Mouse (Mus musculus): ENCODE measurements around the gene Wdhd1. TPM values are rescaled to one million over a fixed set of nuclear protein-coding genes. Genes with fewer than 3 reads are reported as not detected.

Wdhd1 gene
- polyA plus RNA-seq, 1 experiment from 2014 or later: 68.9 TPM

DNA sequence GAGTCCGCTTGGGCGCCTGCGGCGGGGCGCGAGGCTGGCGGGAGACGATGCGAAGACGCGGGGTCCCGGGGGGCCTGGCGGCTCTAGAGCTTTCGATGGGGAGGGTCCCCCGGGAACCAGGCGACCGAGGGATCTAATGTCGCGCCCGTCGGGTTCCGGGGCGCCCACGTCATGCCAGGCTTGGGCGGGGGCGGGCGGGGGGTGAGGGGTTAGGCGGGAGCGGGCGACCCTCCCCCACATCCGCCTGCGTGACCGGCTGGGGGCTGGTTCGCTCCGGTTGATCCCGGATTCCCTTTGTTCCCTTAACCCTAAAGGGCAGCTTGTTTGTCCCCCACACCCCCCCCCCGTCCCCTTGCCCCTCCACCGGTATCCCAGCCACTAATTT is 21.7 kb upstream of the Wdhd1 start:
- peaks cover 29% of the 10 kb centered on the region for H3K4me1 ChIP-seq
- no peaks in the 10 kb centered on the region for H3K27me3 ChIP-seq (ENCODE audit: poor library complexity, severe bottlenecking)
- under 1% methylated on average over 36 of the region's 38 CpGs for WGBS

DNA sequence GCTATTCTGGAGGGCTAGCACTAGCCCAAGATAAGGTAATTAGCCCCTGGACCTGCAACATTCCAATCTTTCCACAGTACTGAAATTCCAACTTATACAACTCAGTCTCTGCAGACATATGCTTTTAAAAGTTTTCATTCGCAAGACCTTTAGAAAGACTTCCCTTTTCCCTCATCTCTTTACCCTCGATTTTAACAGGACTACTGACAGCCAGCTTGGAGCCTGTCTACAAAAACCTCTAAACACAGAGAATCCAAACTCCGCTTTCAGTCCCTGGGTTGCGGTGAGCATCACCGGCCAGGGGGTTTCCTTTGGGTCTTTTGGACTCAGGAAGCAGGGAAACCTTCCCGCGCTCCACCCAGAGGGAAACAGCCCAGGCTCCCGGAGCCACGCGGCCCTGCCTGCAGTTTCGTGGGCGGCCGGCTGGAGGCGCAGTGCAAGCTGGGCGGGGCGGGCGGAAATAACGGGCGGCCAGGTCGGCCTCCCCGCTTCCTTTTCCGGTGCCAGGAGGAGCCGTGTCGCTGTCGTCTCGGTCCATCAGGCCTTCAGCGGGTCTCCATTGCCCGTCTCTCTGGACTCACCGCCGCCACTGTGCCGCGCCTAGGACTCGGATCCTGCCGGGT is 21.2 kb upstream of the Wdhd1 start, which contains the start of gene Mapk1ip1l:
Gene Mapk1ip1l, plus strand, starts transcription at position 482 of the 623 bp plus-strand sequence.
- WGBS: 1% methylated on average over 34 of the region's 34 CpGs
- Histone ChIP-seq H3K36me3 (replicated peaks) (peaks cover 31% of the 10 kb centered on the region), H3K9me3 (no peaks in the 10 kb centered on the region), H3K4me3 (peak within 1 kb of the TSS; percentile 98), H3K27me3 (ENCODE audit: poor library complexity, severe bottlenecking) (no peaks in the 10 kb centered on the region), H3K4me1 (peaks cover 29% of the 10 kb centered on the region), H3K27ac (peak within 1 kb of the TSS; percentile 100)
- DNase-seq (ENCODE audit: extremely low spot score, low spot score): peak; percentile 93

More for the DNA sequence above, 21.7 kb upstream of the Wdhd1 start:
- H3K27ac ChIP-seq: peak overlapping the region; percentile 100
- H3K36me3 ChIP-seq (replicated peaks): peaks cover 36% of the 10 kb centered on the region
- no peaks in the 10 kb centered on the region for H3K9me3 ChIP-seq
- DNase-seq (ENCODE audit: extremely low spot score, low spot score): peak; percentile 74
- peak overlapping the region; percentile 98 for H3K4me3 ChIP-seq

DNA sequence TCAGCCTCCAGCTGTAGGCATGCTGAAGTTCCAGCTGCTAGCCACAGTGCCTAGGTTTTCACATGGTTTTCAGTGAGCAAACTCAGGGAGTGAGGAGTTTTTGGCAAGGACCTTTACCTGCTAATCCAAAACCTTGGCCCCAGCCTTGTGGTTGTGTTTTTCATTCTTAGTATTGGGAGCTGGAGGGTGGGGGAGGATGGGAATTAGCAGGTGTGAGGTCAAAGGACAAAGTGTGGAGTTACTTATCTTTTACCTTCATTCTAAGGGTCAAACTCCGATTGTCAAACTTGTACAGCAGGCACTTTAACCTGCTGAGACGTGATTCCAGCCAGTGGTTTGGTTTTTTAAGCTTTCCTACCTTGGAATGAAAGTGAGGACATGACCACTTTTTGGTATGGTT is 19.6 kb upstream of the Wdhd1 start:
- Histone ChIP-seq H3K4me3 (no peak overlapping the region), H3K36me3 (replicated peaks) (peaks cover 19% of the 10 kb centered on the region), H3K27ac (no peak overlapping the region), H3K4me1 (peaks cover 29% of the 10 kb centered on the region), H3K27me3 (ENCODE audit: poor library complexity, severe bottlenecking) (no peaks in the 10 kb centered on the region), H3K9me3 (no peaks in the 10 kb centered on the region)
- 74% methylated on average over 2 of the region's 2 CpGs for WGBS
- no peak for DNase-seq (ENCODE audit: extremely low spot score, low spot score)

DNA sequence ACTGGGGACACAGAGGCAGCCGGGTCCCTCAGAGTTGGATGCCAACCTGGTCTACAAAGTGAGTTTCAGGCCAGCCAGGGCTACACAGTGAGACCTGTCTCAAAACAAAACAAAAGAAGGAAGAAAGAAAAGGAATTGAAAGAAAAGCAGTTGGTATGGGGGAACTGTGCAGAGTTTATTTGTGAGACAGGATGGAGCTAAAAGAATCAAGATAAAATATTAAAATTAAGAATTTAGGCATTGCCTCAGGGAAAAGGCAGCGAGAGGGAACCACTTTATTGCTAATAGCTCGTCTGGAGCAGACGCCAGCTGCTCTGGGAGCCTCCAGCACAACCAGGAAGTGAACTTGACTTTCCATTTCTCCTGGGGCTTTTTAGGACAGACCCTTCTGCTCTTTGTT is 17.5 kb upstream of the Wdhd1 start:
- no peak for DNase-seq (ENCODE audit: extremely low spot score, low spot score)
- peaks cover 13% of the 10 kb centered on the region for H3K4me1 ChIP-seq
- H3K9me3 ChIP-seq: no peaks in the 10 kb centered on the region
- no peak overlapping the region for H3K4me3 ChIP-seq
- H3K27ac ChIP-seq: no peak overlapping the region
- H3K36me3 ChIP-seq (replicated peaks): peaks cover 20% of the 10 kb centered on the region
- 70% methylated on average over 4 of the region's 4 CpGs for WGBS
- no peaks in the 10 kb centered on the region for H3K27me3 ChIP-seq (ENCODE audit: poor library complexity, severe bottlenecking)

DNA sequence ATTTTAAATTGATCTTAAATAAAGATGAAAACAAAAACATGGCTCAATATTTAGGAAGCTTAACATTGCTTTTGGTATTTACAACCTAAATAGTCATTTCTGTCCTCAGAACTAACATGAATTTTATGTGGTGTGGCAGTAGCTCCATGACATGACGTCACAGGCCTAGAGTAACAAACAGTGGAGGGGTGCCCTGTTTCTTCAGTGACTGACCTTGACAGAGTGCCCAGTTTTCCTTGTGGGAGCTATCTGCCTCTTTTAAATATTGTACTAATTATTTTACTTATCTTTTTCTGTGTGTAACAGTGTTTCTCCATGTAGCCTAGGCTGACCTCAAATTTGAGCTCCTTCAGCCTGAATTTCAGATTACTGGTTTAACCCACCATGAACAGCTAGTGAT is 15.1 kb upstream of the Wdhd1 start:
- WGBS: 94% methylated on average over 1 of the region's 1 CpGs

DNA sequence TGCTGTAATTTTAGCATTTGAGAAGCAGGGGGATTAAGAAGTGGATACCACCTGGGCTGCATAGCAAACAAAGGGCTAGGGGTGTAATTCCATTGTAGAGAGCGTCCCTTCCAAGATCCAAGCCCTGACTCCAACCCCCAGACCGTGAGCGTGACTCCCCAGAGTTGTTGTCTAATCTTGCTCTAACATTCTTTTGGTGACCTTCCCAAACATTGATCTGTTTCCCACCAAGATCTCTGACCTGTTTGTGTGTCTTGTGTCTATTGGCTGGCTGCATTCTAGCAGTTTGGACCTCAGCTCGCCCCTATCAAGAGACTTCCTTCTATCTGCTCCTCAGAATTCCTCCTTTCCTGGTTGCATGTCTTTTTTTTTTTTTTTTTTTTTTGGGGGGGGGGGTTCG is 10.4 kb upstream of the Wdhd1 start:
- H3K4me1 ChIP-seq: no peaks in the 10 kb centered on the region
- no peak for DNase-seq (ENCODE audit: extremely low spot score, low spot score)
- no peak overlapping the region for H3K4me3 ChIP-seq
- H3K9me3 ChIP-seq: no peaks in the 10 kb centered on the region
- H3K27me3 ChIP-seq (ENCODE audit: poor library complexity, severe bottlenecking): no peaks in the 10 kb centered on the region
- H3K27ac ChIP-seq: no peak overlapping the region
- 85% methylated on average over 5 of the region's 5 CpGs for WGBS
- H3K36me3 ChIP-seq (replicated peaks): peaks cover 28% of the 10 kb centered on the region

More for the DNA sequence above, 15.1 kb upstream of the Wdhd1 start:
- Histone ChIP-seq H3K27me3 (ENCODE audit: poor library complexity, severe bottlenecking) (no peaks in the 10 kb centered on the region), H3K27ac (no peak overlapping the region), H3K4me3 (no peak overlapping the region), H3K9me3 (no peaks in the 10 kb centered on the region), H3K36me3 (replicated peaks) (peaks cover 21% of the 10 kb centered on the region), H3K4me1 (0 out of 2 replicates have a peak, but pooled peaks cover 4% of the 10 kb centered on the region)
- no peak for DNase-seq (ENCODE audit: extremely low spot score, low spot score)

DNA sequence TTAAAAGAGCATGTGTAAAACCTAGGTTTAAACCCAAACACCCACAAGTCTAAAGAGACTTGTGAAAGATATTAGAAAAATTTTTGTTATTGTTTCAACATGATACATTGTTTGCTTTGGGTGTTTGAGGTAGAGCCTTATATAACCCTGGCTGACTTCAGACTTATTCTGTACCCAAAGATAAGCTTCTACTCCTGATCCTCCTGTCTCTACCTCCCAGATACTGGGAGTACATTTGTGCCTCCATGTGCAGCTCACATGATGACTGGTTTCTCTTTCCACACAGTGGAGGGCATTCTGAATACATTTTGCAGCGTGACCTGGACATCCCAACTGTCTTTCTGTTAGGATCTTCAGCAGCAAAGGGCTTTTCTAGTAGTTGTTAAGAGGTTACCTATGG is 9.6 kb upstream of the Wdhd1 start:
- 88% methylated on average over 1 of the region's 1 CpGs for WGBS
- Histone ChIP-seq H3K4me3 (no peak overlapping the region), H3K36me3 (replicated peaks) (peaks cover 26% of the 10 kb centered on the region)

DNA sequence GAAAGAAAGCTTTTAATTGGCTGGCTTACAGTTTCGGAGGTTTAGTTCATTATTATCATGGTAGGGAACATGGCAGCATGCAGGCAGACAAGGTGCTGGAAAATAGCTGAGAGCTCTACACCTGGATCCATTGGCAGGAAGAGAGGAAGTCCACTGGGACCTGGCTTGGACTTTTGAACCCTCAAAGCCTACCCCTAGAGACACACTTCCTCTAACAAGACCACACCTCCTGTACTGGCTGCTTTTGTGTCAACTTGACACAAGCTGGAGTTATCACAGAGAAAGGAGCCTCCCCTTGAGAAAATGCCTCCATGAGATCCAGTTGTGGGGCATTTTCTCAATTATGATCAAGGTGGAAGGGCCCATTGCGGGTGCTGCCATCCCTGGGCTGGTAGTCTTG is 8.6 kb upstream of the Wdhd1 start:
- Histone ChIP-seq H3K4me1 (no peaks in the 10 kb centered on the region), H3K27ac (no peak overlapping the region), H3K9me3 (no peaks in the 10 kb centered on the region), H3K27me3 (ENCODE audit: poor library complexity, severe bottlenecking) (no peaks in the 10 kb centered on the region), H3K36me3 (replicated peaks) (peaks cover 23% of the 10 kb centered on the region), H3K4me3 (no peak overlapping the region)
- 91% methylated on average over 2 of the region's 2 CpGs for WGBS
- DNase-seq (ENCODE audit: extremely low spot score, low spot score): no peak

More for the DNA sequence above, 9.6 kb upstream of the Wdhd1 start:
- Histone ChIP-seq H3K27ac (no peak overlapping the region), H3K9me3 (no peaks in the 10 kb centered on the region), H3K4me1 (no peaks in the 10 kb centered on the region), H3K27me3 (ENCODE audit: poor library complexity, severe bottlenecking) (no peaks in the 10 kb centered on the region)
- no peak for DNase-seq (ENCODE audit: extremely low spot score, low spot score)

DNA sequence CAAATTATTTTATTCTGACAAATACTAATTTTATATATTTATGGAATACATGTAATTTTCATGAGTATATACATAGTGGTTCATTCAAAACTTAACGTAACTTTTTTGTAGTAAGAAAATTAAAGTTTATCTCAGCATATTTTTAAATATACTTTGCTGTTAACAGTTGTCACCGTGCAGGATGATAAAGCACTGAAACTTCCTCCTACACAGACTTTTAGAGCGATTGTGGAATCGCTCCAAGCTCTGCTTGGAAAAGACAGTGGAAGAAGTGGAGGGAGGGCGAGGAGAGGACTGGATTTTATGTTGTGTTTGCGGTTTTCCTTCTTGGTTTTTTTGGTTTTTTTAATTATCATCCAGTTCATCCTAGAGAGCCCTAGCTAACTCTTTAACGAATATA is 6.9 kb upstream of the Wdhd1 start:
- Histone ChIP-seq H3K36me3 (replicated peaks) (peaks cover 19% of the 10 kb centered on the region), H3K9me3 (no peaks in the 10 kb centered on the region), H3K4me1 (no peaks in the 10 kb centered on the region; the same call in 1 of the 2 replicates), H3K27ac (no peak overlapping the region), H3K4me3 (no peak overlapping the region), H3K27me3 (ENCODE audit: poor library complexity, severe bottlenecking) (no peaks in the 10 kb centered on the region)
- 94% methylated on average over 7 of the region's 7 CpGs for WGBS
- DNase-seq (ENCODE audit: extremely low spot score, low spot score): no peak

DNA sequence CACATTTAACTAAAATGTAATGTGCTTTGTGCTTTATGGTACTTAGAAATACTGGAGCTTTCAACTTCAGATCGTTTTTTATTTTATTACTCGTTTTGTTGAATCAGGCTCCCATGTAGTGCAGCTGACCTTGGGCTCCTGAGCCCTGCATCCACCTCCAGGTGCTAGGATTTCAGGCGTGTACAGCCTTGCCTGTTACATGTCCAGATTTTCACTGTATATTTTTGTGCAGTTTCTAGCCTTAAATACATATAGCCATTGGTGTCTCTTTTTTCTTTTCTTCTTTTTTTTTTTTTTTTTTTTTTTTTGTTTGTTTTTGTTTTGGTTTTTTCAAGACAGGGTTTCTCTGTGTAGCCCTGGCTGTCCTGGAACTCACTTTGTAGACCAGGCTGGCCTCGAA is 4.9 kb upstream of the Wdhd1 start:
- peaks cover 9% of the 10 kb centered on the region for H3K4me1 ChIP-seq

DNA sequence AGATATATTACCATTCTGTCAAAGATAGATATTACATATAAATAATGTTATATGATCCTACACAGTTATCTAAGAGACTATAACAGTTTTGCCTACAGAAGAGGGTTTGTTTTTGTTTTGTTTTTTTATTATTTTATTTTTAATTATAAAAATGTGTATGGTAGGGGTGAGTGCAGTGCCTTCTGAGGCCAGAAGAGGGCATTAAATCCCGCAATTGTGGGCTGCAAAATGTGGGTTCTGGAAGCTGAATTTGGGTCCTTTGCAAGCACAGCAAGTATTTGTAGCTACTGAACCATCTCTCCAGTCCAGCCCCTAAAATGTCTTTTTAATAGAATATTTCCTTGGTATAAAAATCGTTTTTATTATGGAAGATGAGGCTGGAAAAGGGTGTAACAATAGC is 2.4 kb upstream of the Wdhd1 start:
- Histone ChIP-seq H3K4me3 (no peak overlapping the region), H3K27me3 (ENCODE audit: poor library complexity, severe bottlenecking) (no peaks in the 10 kb centered on the region), H3K36me3 (replicated peaks) (peaks cover 21% of the 10 kb centered on the region), H3K9me3 (no peaks in the 10 kb centered on the region), H3K27ac (no peak overlapping the region), H3K4me1 (peaks cover 30% of the 10 kb centered on the region)
- no peak for DNase-seq (ENCODE audit: extremely low spot score, low spot score)
- 80% methylated on average over 2 of the region's 2 CpGs for WGBS

More for the DNA sequence above, 4.9 kb upstream of the Wdhd1 start:
- DNase-seq (ENCODE audit: extremely low spot score, low spot score): no peak
- WGBS: 90% methylated on average over 4 of the region's 4 CpGs
- Histone ChIP-seq H3K4me3 (no peak overlapping the region), H3K27me3 (ENCODE audit: poor library complexity, severe bottlenecking) (no peaks in the 10 kb centered on the region), H3K27ac (no peak overlapping the region), H3K36me3 (replicated peaks) (peaks cover 19% of the 10 kb centered on the region), H3K9me3 (no peaks in the 10 kb centered on the region)

DNA sequence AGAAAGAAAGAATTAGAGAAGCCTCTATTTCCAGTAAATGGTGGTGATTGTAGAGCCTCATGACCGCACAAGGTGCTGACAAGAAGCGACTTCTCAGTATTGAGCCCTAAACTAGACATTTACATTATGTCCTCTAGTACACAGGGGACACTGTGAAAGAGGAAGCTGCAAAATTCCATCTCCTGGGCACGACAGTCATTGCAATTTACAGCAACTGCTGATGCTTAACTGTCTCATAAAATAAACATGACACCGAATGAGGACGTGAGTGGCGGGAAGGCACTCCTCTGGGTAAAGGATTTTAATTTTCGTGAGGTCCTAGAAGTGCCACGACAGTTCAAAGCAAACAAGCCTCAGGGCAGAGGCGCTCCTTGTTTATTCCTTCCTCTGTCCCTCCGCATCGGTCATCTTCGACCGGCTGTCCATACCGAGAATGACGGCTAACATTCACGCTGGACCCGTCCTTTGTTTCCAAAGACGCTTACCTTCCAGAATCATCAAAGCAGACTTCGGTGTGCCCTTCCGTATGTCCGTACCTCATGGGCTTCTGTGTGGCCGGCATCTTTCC is 537 bp downstream of the Wdhd1 start:
- H3K4me3 ChIP-seq: peak overlapping the region; percentile 92
- peaks cover 46% of the 10 kb centered on the region for H3K36me3 ChIP-seq (replicated peaks)
- H3K27ac ChIP-seq: peak overlapping the region; percentile 99
- no peaks in the 10 kb centered on the region for H3K27me3 ChIP-seq (ENCODE audit: poor library complexity, severe bottlenecking)
- peaks cover 30% of the 10 kb centered on the region for H3K4me1 ChIP-seq
- WGBS: 3% methylated on average over 22 of the region's 22 CpGs
- H3K9me3 ChIP-seq: no peaks in the 10 kb centered on the region
- DNase-seq (ENCODE audit: extremely low spot score, low spot score): peak; percentile 31

DNA sequence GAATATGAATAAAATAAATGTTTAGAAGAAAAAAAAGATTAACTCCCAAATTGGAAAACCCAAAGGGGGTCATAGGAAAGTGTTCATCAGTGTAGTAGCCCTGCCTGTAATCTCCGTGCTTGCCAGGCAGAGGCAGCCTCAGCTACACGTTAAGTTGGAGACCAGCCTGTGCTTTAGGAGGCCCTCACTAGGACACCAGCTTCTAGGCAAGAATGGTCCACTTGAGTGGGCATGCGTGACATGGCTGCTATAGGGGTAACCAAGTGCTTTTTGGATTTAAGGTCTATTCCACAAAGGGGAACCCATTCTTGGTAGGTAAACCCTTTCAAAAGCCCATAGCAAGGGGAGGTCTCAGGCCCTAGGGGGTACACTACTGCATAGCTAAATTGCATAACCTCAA is 1.2 kb downstream of the Wdhd1 start:
- Histone ChIP-seq H3K4me3 (peak overlapping the region; percentile 92), H3K36me3 (replicated peaks) (peaks cover 52% of the 10 kb centered on the region), H3K4me1 (peaks cover 30% of the 10 kb centered on the region), H3K27ac (0 out of 2 replicates have a peak overlapping the region, but pooled peaks have one; percentile 51), H3K27me3 (ENCODE audit: poor library complexity, severe bottlenecking) (no peaks in the 10 kb centered on the region), H3K9me3 (no peaks in the 10 kb centered on the region)
- 45% methylated on average over 3 of the region's 3 CpGs for WGBS
- no peak for DNase-seq (ENCODE audit: extremely low spot score, low spot score)
